Mouse (Mus musculus) brain, embryonic 14.5 days (tissue): ENCODE measurements at regions not wholly inside any gene's neighbourhood (a gene's known extent, or its start where the extent isn't known, plus 50 kb on each side); places are given as distances from the start of the nearest gene placed in this dataset.

Experiments used
- CTCF ChIP-seq: fragments of 200-500 bp; IDR thresholded peaks from 2 replicates; pipeline ENCODE4 v1.5.1; 2012; ENCODE audit warnings: inconsistent platforms, mild to moderate bottlenecking, moderate library complexity, borderline replicate concordance; ENCODE audit not compliant: insufficient read depth, insufficient read length; ENCODE audit errors: extremely low read depth
- POLR2A ChIP-seq: fragments of 200-500 bp; IDR thresholded peaks from 2 replicates; pipeline ENCODE4 v1.6.1; 2012; ENCODE audit warnings: mild to moderate bottlenecking, inconsistent platforms, borderline replicate concordance; ENCODE audit not compliant: poor library complexity, insufficient read depth, insufficient read length, severe bottlenecking; ENCODE audit errors: extremely low read depth

DNA sequence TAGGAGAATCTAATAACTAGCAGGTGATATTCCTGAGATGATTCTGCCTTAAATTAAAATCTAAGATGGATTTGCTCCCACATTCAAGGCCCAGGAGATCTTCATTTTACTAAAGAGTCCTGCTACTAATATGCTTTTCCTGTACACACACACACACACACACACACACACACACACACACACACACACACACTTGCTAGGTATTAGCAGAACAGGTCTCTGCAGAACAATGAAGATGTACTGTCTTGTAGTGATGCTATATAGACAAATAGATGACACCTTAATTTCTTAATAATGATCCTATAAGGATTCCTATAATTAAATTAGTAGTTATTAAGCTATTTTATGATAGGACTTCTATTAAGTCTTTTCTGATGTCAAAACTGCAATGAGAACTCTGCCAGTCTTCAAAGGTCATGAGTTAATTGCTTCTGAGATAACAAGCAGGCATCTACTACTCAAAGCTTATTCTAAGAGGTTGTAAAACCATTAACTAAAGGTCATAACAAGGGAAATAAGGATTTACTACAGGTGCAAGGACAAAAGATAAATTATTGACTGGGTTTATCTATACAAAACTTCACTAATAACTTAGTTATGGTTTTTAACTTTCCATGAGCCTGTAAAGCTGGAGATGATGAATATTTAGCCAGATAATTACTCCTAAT, 666.0 kb upstream of the Impad1 start:
- TF ChIP-seq CTCF (no peak), POLR2A (no peak)
